Mouse (Mus musculus): Measurements from ENCODE around the gene Vhl. TPM values are rescaled to one million over a fixed set of nuclear protein-coding genes. Genes with fewer than 3 reads are reported as not detected.

The Vhl gene
- polyA plus RNA-seq, 1 experiment from 2014 or later = 48.7 TPM

Other genes starting within 250 kb of the Vhl start
- 44.6 and 45.7 TPM in 2 replicates for gene Tada3, start 246.1 kb upstream of the Vhl start, polyA plus RNA-seq (2014; fragmentation: Nextera tagmentation; extraction: Ambion mirVana)
- 214 and 232 TPM in 2 replicates for gene Arpc4, start 245.8 kb upstream of the Vhl start, polyA plus RNA-seq (2014; fragmentation: Nextera tagmentation; extraction: Ambion mirVana)
- gene Ttll3, start 234.7 kb upstream of the Vhl start, polyA plus RNA-seq (2014; fragmentation: Nextera tagmentation; extraction: Ambion mirVana) = 3.3 and 5.4 TPM in 2 replicates
- 16.3 and 23.4 TPM in 2 replicates for gene Rpusd3, start 204.6 kb upstream of the Vhl start, polyA plus RNA-seq (2014; fragmentation: Nextera tagmentation; extraction: Ambion mirVana)
- 0.47 and 3.3 TPM in 2 replicates for gene Cidec, start 188.2 kb upstream of the Vhl start, polyA plus RNA-seq (2014; fragmentation: Nextera tagmentation; extraction: Ambion mirVana)
- gene Jagn1, start 181.4 kb upstream of the Vhl start, polyA plus RNA-seq (2014; fragmentation: Nextera tagmentation; extraction: Ambion mirVana) = 72.5 and 75.9 TPM in 2 replicates
- 3.6 and 5.6 TPM in 2 replicates for gene Il17re, start 165.5 kb upstream of the Vhl start, polyA plus RNA-seq (2014; fragmentation: Nextera tagmentation; extraction: Ambion mirVana)
- gene Il17rc, start 152.5 kb upstream of the Vhl start, polyA plus RNA-seq (2014; fragmentation: Nextera tagmentation; extraction: Ambion mirVana) = 15.7 and 20.2 TPM in 2 replicates
- 24.8 and 25.3 TPM in 2 replicates for gene Creld1, start 140.7 kb upstream of the Vhl start, polyA plus RNA-seq (2014; fragmentation: Nextera tagmentation; extraction: Ambion mirVana)
- gene Prrt3, start 122.0 kb upstream of the Vhl start, polyA plus RNA-seq (2014; fragmentation: Nextera tagmentation; extraction: Ambion mirVana) = 1.7 and 1.9 TPM in 2 replicates
- 96.7 and 103 TPM in 2 replicates for gene Emc3, start 92.3 kb upstream of the Vhl start, polyA plus RNA-seq (2014; fragmentation: Nextera tagmentation; extraction: Ambion mirVana)
- gene Fancd2, start 92.3 kb upstream of the Vhl start, polyA plus RNA-seq (2014; fragmentation: Nextera tagmentation; extraction: Ambion mirVana) = 7.5 and 7.8 TPM in 2 replicates
- gene Fancd2os, start 23.2 kb upstream of the Vhl start, polyA plus RNA-seq (2014; fragmentation: Nextera tagmentation; extraction: Ambion mirVana) = not detected in 2 replicates
- 233 and 249 TPM in 2 replicates for gene Brk1, start 19.2 kb upstream of the Vhl start, polyA plus RNA-seq (2014; fragmentation: Nextera tagmentation; extraction: Ambion mirVana)
- 2.2 and 2.5 TPM in 2 replicates for gene Irak2, start 14.5 kb downstream of the Vhl start, polyA plus RNA-seq (2014; fragmentation: Nextera tagmentation; extraction: Ambion mirVana)
- 0.94 and 1.9 TPM in 2 replicates for gene Tatdn2, start 73.1 kb downstream of the Vhl start, polyA plus RNA-seq (2014; fragmentation: Nextera tagmentation; extraction: Ambion mirVana)
- gene Ghrl, start 95.9 kb downstream of the Vhl start, polyA plus RNA-seq (2014; fragmentation: Nextera tagmentation; extraction: Ambion mirVana) = 0.61 TPM in 1 of 2 replicates, not detected in the other
- 301 and 324 TPM in 2 replicates for gene Sec13, start 116.8 kb downstream of the Vhl start, polyA plus RNA-seq (2014; fragmentation: Nextera tagmentation; extraction: Ambion mirVana)

All from embryonic facial prominence, embryonic 14.5 days (tissue).